Mouse (Mus musculus) G1E (cell line): Measurements from ENCODE around the gene Erich6.

Source experiments
- CTCF ChIP-seq: IDR thresholded peaks from 2 replicates; pipeline ENCODE4 v1.5.1; 2012; ENCODE audit warnings: low read depth, low read length, inconsistent platforms, mixed read lengths
- GATA1 ChIP-seq: IDR thresholded peaks from 2 replicates; pipeline ENCODE4 v1.6.1; 2012; ENCODE audit warnings: borderline replicate concordance, low read length, inconsistent platforms, mixed read lengths
- TAL1 ChIP-seq: conservative IDR thresholded peaks from 2 replicates; pipeline ENCODE4 v1.6.1; 2012; ENCODE audit warnings: low read depth, low read length, inconsistent platforms, mixed read lengths

DNA sequence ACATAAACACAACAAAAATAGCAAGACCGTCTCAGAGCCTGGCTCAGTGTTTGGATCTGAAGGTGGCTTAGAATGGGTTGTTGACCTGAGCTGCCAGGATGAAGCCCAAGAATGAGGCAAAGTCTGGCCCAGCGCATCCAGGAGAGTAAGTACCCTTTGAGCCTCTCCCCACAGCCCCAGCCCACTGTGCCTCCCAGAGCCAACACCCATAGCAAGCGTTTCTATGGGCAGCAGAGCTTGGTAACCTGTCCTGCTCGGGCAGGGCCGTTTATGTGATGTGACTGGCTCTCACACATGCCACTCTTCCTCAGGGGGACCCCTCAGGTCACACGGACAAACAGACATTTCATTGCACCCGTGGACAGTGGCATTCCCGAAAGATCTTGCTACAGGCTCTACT is 41.4 kb upstream of the Erich6 start:
- TF ChIP-seq CTCF (no peak), TAL1 (no peak), GATA1 (no peak)
